Mouse (Mus musculus): ENCODE results near the gene Olfr552.

DNA sequence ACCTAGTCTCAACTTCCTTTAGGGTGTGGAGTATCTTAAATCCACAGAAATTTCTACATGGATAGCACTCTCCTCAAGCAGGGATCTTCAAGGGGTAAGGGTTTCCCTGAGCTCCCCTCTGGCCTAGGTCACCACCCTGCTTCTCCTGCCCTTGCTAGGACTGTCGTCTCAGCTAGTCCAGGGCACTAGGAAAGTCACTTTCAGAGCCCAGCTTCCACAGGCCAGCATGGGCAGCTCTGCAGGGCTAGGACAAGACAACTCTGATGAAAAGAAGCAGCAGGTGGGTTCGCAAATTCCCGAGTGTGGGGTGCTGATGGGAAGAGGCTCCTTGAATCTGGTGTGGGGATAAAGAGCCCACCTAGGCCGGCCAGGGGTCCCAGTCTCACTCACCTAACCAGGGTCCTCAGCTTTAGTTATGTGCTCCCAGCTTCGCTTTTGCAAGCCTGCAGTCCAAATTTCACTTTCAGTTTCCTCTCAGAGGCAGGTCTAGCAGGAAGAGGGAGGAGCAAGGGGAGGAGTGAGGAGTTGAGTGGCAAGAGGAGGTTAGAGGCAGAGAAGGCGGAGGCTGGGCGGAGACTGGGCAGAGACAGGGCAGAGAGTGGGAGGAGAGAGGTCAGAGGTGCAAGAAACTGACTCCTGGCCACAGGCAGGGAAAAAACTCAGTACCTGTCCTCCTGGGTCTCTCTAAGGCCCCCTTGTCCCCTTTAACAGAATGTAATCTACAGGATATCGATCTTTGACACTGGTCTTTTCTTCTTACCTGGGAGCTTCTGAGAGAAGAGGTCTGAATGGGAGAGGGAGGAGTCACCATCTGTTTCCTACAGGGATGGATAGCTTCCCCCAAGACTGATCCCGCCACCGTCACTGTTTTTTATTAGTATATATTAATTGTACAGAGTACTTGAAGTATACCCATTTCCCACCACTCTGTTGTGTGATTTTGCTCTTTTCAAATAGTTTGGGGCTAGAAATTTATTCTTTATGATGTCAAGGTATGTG, 32.3 kb upstream of the Olfr552 start, which contains the start of gene Trim21:
- no peak for TF ChIP-seq CTCF (IDR thresholded peaks at IDR 0.05; ENCODE audit: borderline replicate concordance, control insufficient read depth, extremely low read depth, insufficient read depth, low read length, poor library complexity)
- 0 out of 2 replicates have a peak, but pooled peaks have one; percentile 44 for TF ChIP-seq POLR2A (IDR thresholded peaks at IDR 0.05; ENCODE audit: control insufficient read depth, extremely low read depth, insufficient read depth, low read length, poor library complexity)

All from thymus, adult 2 months (tissue).